Mouse (Mus musculus) brain, embryonic 18.5 days (tissue): ENCODE results near the gene Adgra3.

Experiments
- DNase-seq: peaks from one replicate; pipeline ENCODE4 v3.0.0-alpha.2; 2012; ENCODE audit warnings: low read depth, low spot score

Gene Adgra3

GRCm38 (mm10) chr5:50032332-50032731 is 26.5 kb downstream of the Adgra3 start:
- no peak for DNase-seq

- DNase-seq: no peak
These were observed 27.0 kb downstream of the Adgra3 start for GRCm38 (mm10) chr5:50031763-50032272.

- no peak for DNase-seq
These were observed 27.5 kb downstream of the Adgra3 start for GRCm38 (mm10) chr5:50031288-50031687.

- no peak for DNase-seq
These were observed 29.1 kb downstream of the Adgra3 start for GRCm38 (mm10) chr5:50029662-50030061.

- no peak for DNase-seq
These were observed 31.2 kb downstream of the Adgra3 start for GRCm38 (mm10) chr5:50027561-50027960.

GRCm38 (mm10) chr5:50027001-50027400 is 31.8 kb downstream of the Adgra3 start:
- DNase-seq: no peak

GRCm38 (mm10) chr5:50026148-50026547 is 32.7 kb downstream of the Adgra3 start:
- no peak for DNase-seq

GRCm38 (mm10) chr5:50024097-50024496 is 34.7 kb downstream of the Adgra3 start:
- DNase-seq: no peak

- no peak for DNase-seq
These were observed 42.7 kb downstream of the Adgra3 start for GRCm38 (mm10) chr5:50015987-50016587.

- no peak for DNase-seq
These were observed 43.6 kb downstream of the Adgra3 start for GRCm38 (mm10) chr5:50015147-50015697.

- no peak for DNase-seq
These were observed 44.1 kb downstream of the Adgra3 start for GRCm38 (mm10) chr5:50014658-50015057.

GRCm38 (mm10) chr5:50013965-50014364 is 44.8 kb downstream of the Adgra3 start:
- DNase-seq: no peak

GRCm38 (mm10) chr5:50008841-50009240 is 50.0 kb downstream of the Adgra3 start:
- no peak for DNase-seq

- no peak for DNase-seq
These were observed 51.7 kb downstream of the Adgra3 start for GRCm38 (mm10) chr5:50006915-50007658.

- DNase-seq: no peak
These were observed 56.5 kb downstream of the Adgra3 start for GRCm38 (mm10) chr5:50002269-50002668.

GRCm38 (mm10) chr5:49999764-50000163 is 59.0 kb downstream of the Adgra3 start:
- DNase-seq: no peak

GRCm38 (mm10) chr5:49997019-49997418 is 61.8 kb downstream of the Adgra3 start:
- no peak for DNase-seq

- no peak for DNase-seq
These were observed 62.3 kb downstream of the Adgra3 start for GRCm38 (mm10) chr5:49996457-49996856.

- DNase-seq: no peak
These were observed 68.0 kb downstream of the Adgra3 start for GRCm38 (mm10) chr5:49990737-49991323.

- no peak for DNase-seq
These were observed 70.6 kb downstream of the Adgra3 start for GRCm38 (mm10) chr5:49988015-49988798.

GRCm38 (mm10) chr5:49980727-49981126 is 78.1 kb downstream of the Adgra3 start:
- no peak for DNase-seq

- no peak for DNase-seq
These were observed 79.6 kb downstream of the Adgra3 start for GRCm38 (mm10) chr5:49979246-49979645.
